Mouse (Mus musculus): ENCODE results near the gene Phf3. TPM values are rescaled to one million over a fixed set of nuclear protein-coding genes. Genes with fewer than 3 reads are reported as not detected.
"Not testable (repeated sequence)": the region's sequence is repeated elsewhere in the genome, so short reads cannot be mapped to it uniquely, and the experiment has no call there.

The Phf3 gene
- total RNA-seq, 2 experiments from 2014 or later = 78.4 to 83.5 TPM

- DNase-seq (ENCODE audit: extremely low spot score in 1 of 2, low spot score in 2 of 2) = no peak
These were observed 93.4 kb downstream of the Phf3 start for GRCm38 (mm10) chr1:30780293-30780692.

GRCm38 (mm10) chr1:30779562-30779961, 94.2 kb downstream of the Phf3 start:
- no peak for DNase-seq (ENCODE audit: extremely low spot score in 1 of 2, low spot score in 2 of 2)
- intact Hi-C loops (cut with DNase I) = loop anchor here (2.0 to 5.0 kb wide), 2 partner anchors 153 to 375 kb away; no protein-coding TSS in a partner anchor

More at GRCm38 (mm10) chr1:30780293-30780692, 93.4 kb downstream of the Phf3 start:
- intact Hi-C loops (cut with DNase I) = no loop called here

- intact Hi-C loops (cut with DNase I) = loop anchor here (2.0 to 5.0 kb wide), 2 partner anchors 154 to 376 kb away; no protein-coding TSS in a partner anchor
- DNase-seq (ENCODE audit: extremely low spot score in 1 of 2, low spot score in 2 of 2) = no peak
These were observed 95.2 kb downstream of the Phf3 start for GRCm38 (mm10) chr1:30778374-30779005.

GRCm38 (mm10) chr1:30776196-30776595, 97.5 kb downstream of the Phf3 start:
- intact Hi-C loops (cut with DNase I) = loop anchor here (5.0 kb wide), 1 partner anchor 156 kb away; no protein-coding TSS in a partner anchor
- no peak for DNase-seq (ENCODE audit: extremely low spot score in 1 of 2, low spot score in 2 of 2)

GRCm38 (mm10) chr1:30773662-30774061, 100.1 kb downstream of the Phf3 start:
- DNase-seq (ENCODE audit: extremely low spot score in 1 of 2, low spot score in 2 of 2) = no peak
- intact Hi-C loops (cut with DNase I) = no loop called here

GRCm38 (mm10) chr1:30772851-30773250, 100.9 kb downstream of the Phf3 start:
- no peak for DNase-seq (ENCODE audit: extremely low spot score in 1 of 2, low spot score in 2 of 2)
- intact Hi-C loops (cut with DNase I) = no loop called here

GRCm38 (mm10) chr1:30771772-30772171, 101.9 kb downstream of the Phf3 start:
- intact Hi-C loops (cut with DNase I) = no loop called here
- DNase-seq (ENCODE audit: extremely low spot score in 1 of 2, low spot score in 2 of 2) = peak in 1 of 2 experiments; percentile 26

- DNase-seq (ENCODE audit: extremely low spot score in 1 of 2, low spot score in 2 of 2); intact Hi-C loops (cut with DNase I): not testable (repeated sequence)
These were observed 103.1 kb downstream of the Phf3 start for GRCm38 (mm10) chr1:30770599-30770998.

- DNase-seq (ENCODE audit: extremely low spot score in 1 of 2, low spot score in 2 of 2) = no peak
- intact Hi-C loops (cut with DNase I) = no loop called here
These were observed 116.9 kb downstream of the Phf3 start for GRCm38 (mm10) chr1:30756794-30757193.

- DNase-seq (ENCODE audit: extremely low spot score in 1 of 2, low spot score in 2 of 2) = no peak
- intact Hi-C loops (cut with DNase I) = no loop called here
These were observed 118.1 kb downstream of the Phf3 start for GRCm38 (mm10) chr1:30755453-30756224.

Other genes with a start within 250 kb of the Phf3 start
- gene AC153137.1, start 104.0 kb upstream of the Phf3 start, total RNA-seq (2021) = not detected